Mouse (Mus musculus) kidney, postnatal 36 days (tissue): Measurements from ENCODE around the gene 1110051M20Rik.

Experiments used
- DNase-seq, 2 experiments: peaks; one replicate each; pipeline ENCODE4 v3.0.0; 2021 to 2022; ENCODE audit warnings: mixed read lengths in 2 of 2

Gene 1110051M20Rik

DNA sequence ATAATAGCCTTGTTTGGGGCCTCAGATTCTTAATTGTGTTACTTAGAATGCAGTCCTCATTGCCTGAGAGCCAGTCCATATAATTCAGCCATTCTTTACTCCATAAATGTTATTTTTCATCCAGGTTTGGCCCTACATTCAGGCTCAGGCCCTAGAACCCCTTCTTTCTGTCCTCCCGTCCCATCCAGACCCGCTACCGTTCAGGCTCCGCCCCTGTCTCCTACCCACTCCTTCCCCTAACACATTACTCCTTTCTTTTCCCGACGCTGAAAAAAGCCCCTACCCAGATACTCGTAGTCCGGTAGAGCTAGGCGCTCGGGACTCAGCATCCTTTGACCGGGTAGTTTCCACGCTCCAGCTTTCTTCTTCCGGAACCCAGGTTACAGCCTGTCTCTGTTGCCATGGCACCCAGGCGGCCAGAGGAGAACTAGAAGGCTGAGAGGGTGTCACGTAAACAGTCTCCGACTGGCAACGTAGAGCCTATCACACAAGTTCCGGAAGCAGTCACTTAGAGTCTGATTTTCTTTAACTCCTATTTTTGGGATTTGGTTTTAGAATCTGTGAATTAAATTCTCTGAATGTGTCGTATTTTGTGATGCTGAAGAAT, at the start of gene 1110051M20Rik:
Gene 1110051M20Rik (minus strand): TSS at position 419 of the 607 bp plus-strand sequence.
- peak; percentile 92 to 94 for DNase-seq

GRCm38 (mm10) chr2:91493981-91494380, 49.5 kb upstream of the 1110051M20Rik start:
- DNase-seq: no peak

DNA sequence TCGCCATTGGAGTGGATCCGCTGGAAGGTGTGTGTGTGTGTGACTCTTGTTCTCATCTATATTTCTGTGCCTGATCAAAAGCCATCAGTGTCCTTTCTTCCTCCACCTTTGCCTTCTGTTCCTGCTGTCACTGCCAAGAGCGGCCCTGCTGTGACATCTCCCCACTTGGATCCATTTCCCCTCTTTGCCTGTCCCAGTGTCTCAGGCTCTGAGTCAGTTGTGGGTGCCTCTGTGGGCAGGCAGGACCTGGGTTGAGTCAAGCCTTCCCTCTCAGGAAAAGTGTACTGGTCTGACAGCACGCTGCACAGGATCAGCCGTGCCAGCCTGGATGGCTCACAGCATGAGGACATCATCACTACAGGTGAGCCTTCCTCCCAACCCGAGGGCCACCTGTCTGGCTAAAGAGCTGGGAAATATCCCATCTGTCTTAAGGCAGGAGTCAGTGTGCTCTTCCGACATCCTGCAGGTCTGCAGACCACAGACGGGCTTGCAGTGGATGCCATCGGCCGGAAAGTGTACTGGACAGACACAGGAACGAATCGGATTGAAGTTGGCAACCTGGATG, 47.6 kb upstream of the 1110051M20Rik start:
- no peak for DNase-seq

GRCm38 (mm10) chr2:91487295-91487694, 42.8 kb upstream of the 1110051M20Rik start:
- peak; percentile 33 to 67 for DNase-seq

- DNase-seq: peak; percentile 29 to 61
These were observed 40.8 kb upstream of the 1110051M20Rik start for GRCm38 (mm10) chr2:91485256-91485655.

DNA sequence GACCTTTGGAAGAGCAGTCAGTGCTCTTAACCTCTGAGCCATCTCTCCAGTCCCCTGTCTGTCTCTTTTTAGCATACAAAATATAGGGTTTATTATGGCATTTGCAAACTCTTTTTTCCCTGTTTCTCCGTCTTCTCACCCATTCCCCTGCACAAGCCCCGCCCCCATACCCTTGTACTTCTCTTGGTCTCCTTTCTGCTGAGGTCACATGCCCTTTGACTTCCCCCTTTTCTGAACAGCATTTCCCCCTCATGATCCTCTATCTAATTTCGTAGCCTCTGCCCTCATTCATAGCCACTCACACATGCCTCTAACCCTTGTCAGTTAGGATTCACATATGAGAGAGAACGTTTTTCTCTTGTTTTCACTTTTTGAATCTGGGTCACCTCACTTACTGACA, 40.2 kb upstream of the 1110051M20Rik start:
- peak in 1 of 2 experiments; percentile 41 for DNase-seq

DNA sequence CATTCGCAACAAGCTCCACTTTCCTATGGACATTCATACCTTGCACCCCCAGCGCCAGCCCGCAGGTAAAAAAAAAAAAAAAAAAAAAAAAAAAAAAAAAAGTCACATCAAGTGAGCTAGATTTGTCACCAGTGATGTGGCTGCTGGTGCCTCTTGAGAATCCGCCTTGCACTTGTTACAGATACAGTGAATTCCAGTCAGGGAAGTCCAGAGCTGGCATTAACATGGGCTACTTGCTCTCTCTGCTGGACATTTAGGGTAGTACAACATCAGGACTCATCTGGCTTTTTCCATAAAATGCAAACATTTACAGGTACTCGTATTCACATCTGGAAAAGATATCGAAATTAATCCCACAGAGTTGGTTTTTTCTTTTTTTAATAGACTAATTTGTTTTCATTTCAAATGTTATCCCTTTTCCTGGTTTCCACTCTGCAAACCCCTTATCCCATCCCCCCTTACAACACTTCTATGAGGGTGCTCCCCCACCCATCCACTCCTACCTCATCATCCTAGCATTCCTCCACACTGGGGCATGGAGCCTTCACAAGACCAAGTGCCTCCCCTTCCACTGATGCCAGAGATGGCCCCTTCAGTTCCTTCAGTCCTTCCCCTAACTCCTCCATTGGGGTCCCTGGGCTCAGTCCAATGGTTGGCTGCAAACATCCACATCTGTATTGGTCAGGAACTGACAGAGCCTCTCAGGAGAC, 36.5 kb upstream of the 1110051M20Rik start:
- peak; percentile 68 to 76 for DNase-seq

DNA sequence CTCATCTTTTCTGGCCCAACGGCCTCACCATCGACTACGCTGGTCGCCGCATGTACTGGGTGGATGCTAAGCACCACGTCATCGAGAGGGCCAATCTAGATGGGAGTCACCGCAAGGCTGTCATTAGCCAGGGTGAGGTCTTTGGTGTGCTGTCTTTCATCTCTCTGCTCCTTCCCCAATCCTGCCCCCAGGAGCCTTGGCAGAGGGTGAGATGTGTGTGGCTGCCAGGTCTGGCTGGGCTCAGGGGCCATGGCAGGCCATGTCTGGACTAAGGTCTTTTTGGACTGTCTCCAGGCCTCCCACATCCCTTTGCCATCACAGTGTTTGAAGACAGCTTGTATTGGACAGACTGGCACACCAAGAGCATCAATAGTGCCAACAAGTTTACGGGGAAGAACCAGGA, 35.9 kb upstream of the 1110051M20Rik start:
- DNase-seq: no peak

- no peak for DNase-seq
These were observed 32.3 kb upstream of the 1110051M20Rik start for GRCm38 (mm10) chr2:91476841-91477240.

DNA sequence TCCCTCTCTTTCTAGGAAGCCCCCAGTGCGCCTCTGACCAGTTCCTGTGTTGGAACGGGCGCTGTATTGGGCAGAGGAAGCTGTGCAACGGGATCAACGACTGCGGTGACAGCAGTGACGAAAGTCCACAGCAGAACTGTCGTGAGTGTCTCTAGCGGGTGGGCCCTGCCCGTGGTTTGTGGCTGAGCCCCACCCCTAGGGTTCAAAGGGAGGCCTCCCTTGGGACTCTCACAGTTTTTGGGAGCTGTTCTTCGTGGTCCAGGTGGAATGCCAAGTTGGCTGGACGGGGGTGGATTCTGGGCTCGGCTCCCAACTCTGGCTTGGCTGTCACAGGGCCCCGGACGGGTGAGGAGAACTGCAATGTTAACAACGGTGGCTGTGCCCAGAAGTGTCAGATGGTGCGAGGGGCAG, 31.8 kb upstream of the 1110051M20Rik start:
- peak; percentile 19 to 39 for DNase-seq

DNA sequence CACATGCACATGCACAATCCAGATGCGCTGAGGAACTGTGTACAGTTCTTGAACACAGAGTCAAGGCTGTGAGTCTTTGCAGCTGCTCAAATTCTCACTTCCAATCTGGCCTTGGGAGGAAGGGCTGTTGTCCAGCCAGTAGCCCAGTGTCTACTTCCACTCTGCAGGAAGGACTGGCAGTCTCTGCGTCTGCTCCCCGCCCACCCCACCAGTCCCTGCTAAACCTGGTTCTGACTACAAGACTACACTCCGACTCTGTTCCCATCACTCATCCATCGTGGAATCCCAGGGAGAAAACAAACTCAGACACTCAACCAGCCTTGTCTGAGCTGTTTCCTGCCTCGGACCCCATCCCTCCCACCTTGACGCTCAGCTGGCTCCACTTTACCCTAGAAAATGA, 31.3 kb upstream of the 1110051M20Rik start:
- DNase-seq: no peak

- peak; percentile 73 to 76 for DNase-seq
These were observed 29.9 kb upstream of the 1110051M20Rik start for GRCm38 (mm10) chr2:91474358-91474757.

GRCm38 (mm10) chr2:91470055-91470647, 25.6 kb upstream of the 1110051M20Rik start:
- DNase-seq: no peak

GRCm38 (mm10) chr2:91467613-91468012, 23.1 kb upstream of the 1110051M20Rik start:
- DNase-seq: peak in 1 of 2 experiments; percentile 13

DNA sequence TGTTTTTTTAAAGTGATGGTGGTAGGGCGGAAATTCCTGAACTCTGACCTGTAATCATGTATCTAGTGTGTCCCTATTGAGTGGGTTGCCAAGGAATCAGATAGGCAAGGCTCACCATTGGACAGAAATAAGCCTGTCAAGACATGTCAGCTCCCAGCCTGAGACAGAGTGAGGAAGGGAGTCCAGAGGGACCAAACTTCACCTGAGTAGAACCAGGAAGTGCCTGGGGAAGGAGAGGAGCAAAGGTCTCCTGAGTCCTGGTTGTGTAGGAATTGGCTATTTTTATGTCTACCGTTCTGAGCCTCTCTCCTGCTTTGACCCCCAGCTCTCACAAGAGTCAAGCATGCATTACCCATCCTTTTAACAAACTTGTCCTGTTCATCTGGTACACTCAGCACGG, 21.4 kb upstream of the 1110051M20Rik start:
- DNase-seq: peak; percentile 32 to 33

DNA sequence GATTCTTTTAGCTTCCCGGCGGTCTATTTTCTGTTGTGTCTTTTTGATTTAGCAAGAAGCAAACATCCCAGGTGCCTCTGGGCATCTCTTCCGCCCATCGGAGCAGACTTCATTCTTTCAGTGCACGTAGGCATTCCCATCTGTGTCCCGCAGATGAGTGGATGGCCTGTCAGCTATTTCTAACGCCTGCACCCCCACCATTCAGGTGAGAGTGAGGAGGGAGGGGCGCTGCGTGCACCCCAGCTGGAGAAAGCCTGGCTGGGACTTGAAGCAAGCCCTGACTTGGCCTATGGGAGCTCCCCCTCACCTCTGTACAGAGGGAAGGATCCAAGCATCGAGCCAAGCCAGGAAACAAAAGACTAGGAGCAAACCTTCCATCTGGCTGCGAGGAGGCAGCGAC, 18.2 kb upstream of the 1110051M20Rik start:
- no peak for DNase-seq

GRCm38 (mm10) chr2:91462196-91462595, 17.7 kb upstream of the 1110051M20Rik start:
- DNase-seq: no peak

GRCm38 (mm10) chr2:91461341-91461740, 16.8 kb upstream of the 1110051M20Rik start:
- no peak for DNase-seq

GRCm38 (mm10) chr2:91460771-91461170, 16.3 kb upstream of the 1110051M20Rik start:
- no peak for DNase-seq

GRCm38 (mm10) chr2:91460076-91460475, 15.6 kb upstream of the 1110051M20Rik start:
- DNase-seq: no peak

- peak; percentile 88 to 90 for DNase-seq
These were observed 14.3 kb upstream of the 1110051M20Rik start for GRCm38 (mm10) chr2:91458673-91459391.

DNA sequence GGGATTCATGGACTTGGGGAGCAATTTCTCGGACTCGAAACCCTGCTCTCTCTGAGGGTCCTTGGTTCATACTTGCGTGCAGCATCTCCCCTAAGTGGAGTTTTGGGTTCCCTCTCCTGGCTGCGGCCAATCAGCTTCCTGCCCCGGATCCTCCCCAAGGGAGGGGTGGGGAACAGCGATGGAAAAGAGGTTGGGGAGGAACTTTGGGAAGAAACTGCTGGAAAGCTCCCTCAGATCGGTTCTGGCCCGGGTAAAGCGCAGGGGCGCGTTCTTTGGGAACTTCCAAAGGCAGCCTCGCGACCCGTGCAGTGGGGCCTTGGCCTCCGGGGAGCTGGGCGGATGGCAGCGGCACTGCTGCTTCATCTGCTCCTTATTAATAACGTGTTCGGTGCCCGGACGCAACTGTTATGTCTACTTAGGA, 13.8 kb upstream of the 1110051M20Rik start:
- DNase-seq: peak in 1 of 2 experiments; percentile 19
